Mouse (Mus musculus) liver, embryonic 11.5 days (tissue): ENCODE measurements at regions not wholly inside any gene's neighbourhood (a gene's known extent, or its start where the extent isn't known, plus 50 kb on each side); places are given as distances from the start of the nearest gene placed in this dataset.

ENCODE experiments used
- ATAC-seq: fragments of 200-750 bp; cut with Nextera tagmentation; replicated peaks from 2 replicates; pipeline ENCODE4 v1.8.0; 2017; ENCODE audit warnings: moderate number of reproducible peaks, mild to moderate bottlenecking, moderate TSS enrichment, moderate library complexity; ENCODE audit not compliant: low FRiP score
- DNase-seq: peaks from one replicate; pipeline ENCODE4 v3.0.0-alpha.2; 2017; ENCODE audit warnings: low spot score
- H3K27ac ChIP-seq: fragments of 300-500 bp; sonication (generic); 2 replicates; pipeline ENCODE4 v1.5.1; 2014; ENCODE audit warnings: mild to moderate bottlenecking, low read depth, low read length, control low read depth
- H3K27me3 ChIP-seq: fragments of 300-500 bp; sonication (generic); replicated peaks from 2 replicates; pipeline ENCODE4 v1.6.1; 2014; ENCODE audit warnings: low read length, mixed read lengths; ENCODE audit not compliant: control insufficient read depth, insufficient read depth
- H3K36me3 ChIP-seq: fragments of 300-500 bp; sonication (generic); 2 replicates; pipeline ENCODE4 v1.6.1; 2014; ENCODE audit warnings: mild to moderate bottlenecking, low read length, moderate library complexity, mixed read lengths; ENCODE audit not compliant: control insufficient read depth, insufficient read depth
- H3K4me1 ChIP-seq: fragments of 300-500 bp; sonication (generic); replicated peaks from 2 replicates; pipeline ENCODE4 v1.6.1; 2014; ENCODE audit warnings: low read length, mixed read lengths; ENCODE audit not compliant: control insufficient read depth, insufficient read depth
- H3K4me2 ChIP-seq: fragments of 300-500 bp; sonication (generic); 2 replicates; pipeline ENCODE4 v1.6.1; 2014; ENCODE audit warnings: mild to moderate bottlenecking, control low read depth, moderate library complexity
- H3K4me3 ChIP-seq: fragments of 300-500 bp; sonication (generic); 2 replicates; pipeline ENCODE4 v1.5.1; 2014; ENCODE audit warnings: low read depth, low read length, control low read depth
- H3K9ac ChIP-seq: fragments of 300-500 bp; sonication (generic); 2 replicates; pipeline ENCODE4 v1.6.1; 2014; ENCODE audit warnings: low read depth, low read length, control low read depth
- H3K9me3 ChIP-seq: fragments of 300-500 bp; sonication (generic); 2 replicates; pipeline ENCODE4 v1.6.1; 2016; ENCODE audit warnings: low read length, inconsistent platforms, mixed read lengths; ENCODE audit not compliant: control insufficient read depth
- WGBS: fragments of 180-500 bp; shearing (Covaris S2); extraction: QIAGEN DNeasy Blood & Tissue Kit; methylation state at CpG from one replicate; pipeline ENCODE4 v1.1.7; 2014; 5-methylcytosine and 5-hydroxymethylcytosine counted together

GRCm38 (mm10) chr3:133760221-133760620 is 215.3 kb upstream of the Tet2 start:
- no peak overlapping the region for H3K4me2 ChIP-seq
- H3K9me3 ChIP-seq = no peaks in the 10 kb centered on the region
- 86% methylated on average over 1 of the region's 1 CpGs for WGBS
- ATAC-seq (no peak), DNase-seq (no peak)
- no peaks in the 10 kb centered on the region; the same call in 1 of the 2 replicates for H3K4me1 ChIP-seq
- H3K27me3 ChIP-seq = no peaks in the 10 kb centered on the region
- no peak overlapping the region for H3K9ac ChIP-seq
- H3K27ac ChIP-seq = no peak overlapping the region
- H3K36me3 ChIP-seq = no peaks in the 10 kb centered on the region
- no peak overlapping the region for H3K4me3 ChIP-seq

GRCm38 (mm10) chr3:133763721-133764120 is 218.8 kb upstream of the Tet2 start:
- Histone ChIP-seq H3K27me3 (no peaks in the 10 kb centered on the region), H3K9ac (no peak overlapping the region), H3K27ac (no peak overlapping the region), H3K4me3 (no peak overlapping the region), H3K4me2 (no peak overlapping the region), H3K9me3 (no peaks in the 10 kb centered on the region), H3K36me3 (no peaks in the 10 kb centered on the region), H3K4me1 (no peaks in the 10 kb centered on the region)
- DNase-seq (no peak), ATAC-seq (no peak)

- Histone ChIP-seq H3K4me2 (no peak overlapping the region), H3K36me3 (no peaks in the 10 kb centered on the region), H3K4me3 (no peak overlapping the region), H3K9me3 (no peaks in the 10 kb centered on the region), H3K27me3 (no peaks in the 10 kb centered on the region), H3K27ac (no peak overlapping the region), H3K9ac (no peak overlapping the region), H3K4me1 (no peaks in the 10 kb centered on the region)
- 62% methylated on average over 2 of the region's 2 CpGs for WGBS
- DNase-seq = no peak
- ATAC-seq = no peak
These were observed 228.6 kb upstream of the Tet2 start for GRCm38 (mm10) chr3:133773490-133773889.

- Histone ChIP-seq H3K9me3 (no peaks in the 10 kb centered on the region), H3K9ac (no peak overlapping the region), H3K4me2 (no peak overlapping the region), H3K4me1 (no peaks in the 10 kb centered on the region), H3K36me3 (no peaks in the 10 kb centered on the region), H3K27me3 (no peaks in the 10 kb centered on the region), H3K27ac (no peak overlapping the region), H3K4me3 (no peak overlapping the region)
- WGBS = 48% methylated on average over 3 of the region's 3 CpGs
- no peak for DNase-seq
- ATAC-seq = no peak
These were observed 229.3 kb upstream of the Tet2 start for GRCm38 (mm10) chr3:133774229-133774628.

GRCm38 (mm10) chr3:133776013-133776412 is 231.1 kb upstream of the Tet2 start:
- Histone ChIP-seq H3K9me3 (no peaks in the 10 kb centered on the region), H3K4me2 (no peak overlapping the region), H3K36me3 (no peaks in the 10 kb centered on the region), H3K9ac (no peak overlapping the region), H3K4me3 (no peak overlapping the region), H3K27me3 (no peaks in the 10 kb centered on the region), H3K27ac (no peak overlapping the region), H3K4me1 (no peaks in the 10 kb centered on the region)
- ATAC-seq = no peak
- WGBS = 49% methylated on average over 3 of the region's 4 CpGs
- no peak for DNase-seq

- Histone ChIP-seq H3K4me1 (no peaks in the 10 kb centered on the region), H3K9me3 (no peaks in the 10 kb centered on the region), H3K36me3 (no peaks in the 10 kb centered on the region), H3K4me2 (no peak overlapping the region), H3K27me3 (no peaks in the 10 kb centered on the region), H3K4me3 (no peak overlapping the region), H3K27ac (no peak overlapping the region), H3K9ac (no peak overlapping the region)
- DNase-seq = no peak
- 67% methylated on average over 2 of the region's 2 CpGs for WGBS
- no peak for ATAC-seq
These were observed 234.3 kb upstream of the Tet2 start for GRCm38 (mm10) chr3:133779161-133779789.

- no peak overlapping the region for H3K4me2 ChIP-seq
- no peaks in the 10 kb centered on the region for H3K36me3 ChIP-seq
- no peak overlapping the region for H3K27ac ChIP-seq
- no peaks in the 10 kb centered on the region for H3K9me3 ChIP-seq
- no peaks in the 10 kb centered on the region for H3K4me1 ChIP-seq
- no peaks in the 10 kb centered on the region for H3K27me3 ChIP-seq
- 73% methylated on average over 1 of the region's 1 CpGs for WGBS
- ATAC-seq (no peak), DNase-seq (no peak)
- H3K4me3 ChIP-seq = no peak overlapping the region
- H3K9ac ChIP-seq = no peak overlapping the region
These were observed 238.1 kb upstream of the Tet2 start for GRCm38 (mm10) chr3:133783060-133783459.

- no peaks in the 10 kb centered on the region for H3K4me1 ChIP-seq
- no peak for DNase-seq
- no peak overlapping the region for H3K4me3 ChIP-seq
- H3K27ac ChIP-seq = no peak overlapping the region
- WGBS = 76% methylated on average over 2 of the region's 2 CpGs
- no peak overlapping the region for H3K9ac ChIP-seq
- H3K36me3 ChIP-seq = no peaks in the 10 kb centered on the region
- ATAC-seq = no peak
- no peaks in the 10 kb centered on the region for H3K27me3 ChIP-seq
- no peaks in the 10 kb centered on the region for H3K9me3 ChIP-seq
- no peak overlapping the region for H3K4me2 ChIP-seq
These were observed 246.4 kb upstream of the Tet2 start for GRCm38 (mm10) chr3:133791361-133791760.

- no peak overlapping the region for H3K9ac ChIP-seq
- WGBS = 83% methylated on average over 1 of the region's 1 CpGs
- H3K4me2 ChIP-seq = no peak overlapping the region
- H3K4me3 ChIP-seq = no peak overlapping the region
- H3K27ac ChIP-seq = no peak overlapping the region
- ATAC-seq (no peak), DNase-seq (no peak)
- no peaks in the 10 kb centered on the region for H3K4me1 ChIP-seq
- no peaks in the 10 kb centered on the region for H3K36me3 ChIP-seq
- H3K27me3 ChIP-seq = no peaks in the 10 kb centered on the region
- no peaks in the 10 kb centered on the region for H3K9me3 ChIP-seq
These were observed 264.1 kb upstream of the Tet2 start for GRCm38 (mm10) chr3:133809007-133809552.
